Mouse (Mus musculus) liver, embryonic 16.5 days (tissue): ENCODE data around the gene Ccdc86. TPM values are rescaled to one million over a fixed set of nuclear protein-coding genes. Genes with fewer than 3 reads are reported as not detected.

Experiments used
- ATAC-seq: fragments of 200-750 bp; cut with Nextera tagmentation; 2 replicates; pipeline ENCODE4 v1.8.0; 2017; ENCODE audit warnings: low read depth, mild to moderate bottlenecking, moderate number of reproducible peaks, moderate library complexity
- H3K27ac ChIP-seq: fragments of 300-500 bp; sonication (generic); 2 replicates; pipeline ENCODE4 v1.5.1; 2014; ENCODE audit warnings: mild to moderate bottlenecking, low read length
- H3K27me3 ChIP-seq: fragments of 300-500 bp; sonication (generic); 2 replicates; pipeline ENCODE4 v1.6.1; 2014; ENCODE audit warnings: low read depth, low read length, mixed read lengths; ENCODE audit not compliant: control insufficient read depth, insufficient read depth
- H3K36me3 ChIP-seq: fragments of 300-500 bp; sonication (generic); 2 replicates; pipeline ENCODE4 v1.6.1; 2014; ENCODE audit warnings: mild to moderate bottlenecking; ENCODE audit not compliant: control insufficient read depth, insufficient read depth
- H3K4me1 ChIP-seq: fragments of 300-500 bp; sonication (generic); 2 replicates; pipeline ENCODE4 v1.6.1; 2014; ENCODE audit warnings: low read depth, low read length, mixed read lengths; ENCODE audit not compliant: control insufficient read depth
- H3K4me2 ChIP-seq: fragments of 300-500 bp; sonication (generic); 2 replicates; pipeline ENCODE4 v1.6.1; 2014; ENCODE audit warnings: low read depth, low read length, mixed read lengths
- H3K4me3 ChIP-seq: fragments of 300-500 bp; sonication (generic); 2 replicates; pipeline ENCODE4 v1.5.1; 2014; ENCODE audit warnings: low read depth, mild to moderate bottlenecking, low read length
- H3K9ac ChIP-seq: fragments of 300-500 bp; sonication (generic); 2 replicates; pipeline ENCODE4 v1.6.1; 2014; ENCODE audit warnings: low read depth, low read length
- H3K9me3 ChIP-seq: fragments of 300-500 bp; sonication (generic); replicated peaks from 2 replicates; pipeline ENCODE4 v1.6.1; 2016; ENCODE audit warnings: low read length; ENCODE audit not compliant: control insufficient read depth
- WGBS: fragments of 180-500 bp; shearing (Covaris S2); extraction: QIAGEN DNeasy Blood & Tissue Kit; methylation state at CpG from one replicate; pipeline ENCODE4 v1.1.7; 2014; ENCODE audit not compliant: insufficient replicate concordance; 5-methylcytosine and 5-hydroxymethylcytosine counted together
- polyA plus RNA-seq: library from polyadenylated mRNA; unstranded; fragments of >200 nt; fragmentation: Nextera tagmentation; extraction: Ambion mirVana; gene quantifications from 2 replicates; pipeline ENCODE4 v1.2.1, GENCODE M21; 2015

The Ccdc86 gene
- polyA plus RNA-seq, 1 experiment from 2014 or later = 9.1 TPM

GRCm38 (mm10) chr19:10940801-10941457 is 8.1 kb downstream of the Ccdc86 start:
- 15% methylated on average over 40 of the region's 40 CpGs for WGBS
- Histone ChIP-seq H3K4me1 (peaks cover 21% of the 10 kb centered on the region), H3K36me3 (peaks cover 7% of the 10 kb centered on the region), H3K4me2 (peak overlapping the region; percentile 77), H3K4me3 (peak overlapping the region; percentile 51), H3K27ac (no peak overlapping the region), H3K27me3 (no peaks in the 10 kb centered on the region), H3K9me3 (no peaks in the 10 kb centered on the region; the same call in 1 of the 2 replicates), H3K9ac (peak overlapping the region; percentile 51)
- peak; percentile 30; the same call in 1 of the 2 replicates for ATAC-seq

- H3K9me3 ChIP-seq = no peaks in the 10 kb centered on the region; the same call in 1 of the 2 replicates
- 17% methylated on average over 37 of the region's 37 CpGs for WGBS
- H3K4me2 ChIP-seq = peak overlapping the region; percentile 77
- peaks cover 21% of the 10 kb centered on the region for H3K4me1 ChIP-seq
- peak overlapping the region; percentile 51 for H3K4me3 ChIP-seq
- peak overlapping the region; percentile 51 for H3K9ac ChIP-seq
- peaks cover 7% of the 10 kb centered on the region for H3K36me3 ChIP-seq
- no peak overlapping the region for H3K27ac ChIP-seq
- H3K27me3 ChIP-seq = no peaks in the 10 kb centered on the region
- peak; percentile 72 for ATAC-seq
These were observed 8.8 kb downstream of the Ccdc86 start for GRCm38 (mm10) chr19:10940097-10940800.

- no peak overlapping the region for H3K4me3 ChIP-seq
- H3K9me3 ChIP-seq = no peaks in the 10 kb centered on the region; the same call in 1 of the 2 replicates
- no peak overlapping the region for H3K27ac ChIP-seq
- peaks cover 21% of the 10 kb centered on the region for H3K4me1 ChIP-seq
- 23% methylated on average over 3 of the region's 3 CpGs for WGBS
- no peaks in the 10 kb centered on the region for H3K27me3 ChIP-seq
- peaks cover 3% of the 10 kb centered on the region; the same call in 1 of the 2 replicates for H3K36me3 ChIP-seq
- ATAC-seq = no peak
- no peak overlapping the region for H3K9ac ChIP-seq
- no peak overlapping the region for H3K4me2 ChIP-seq
These were observed 10.3 kb downstream of the Ccdc86 start for GRCm38 (mm10) chr19:10938771-10939170.

- no peaks in the 10 kb centered on the region for H3K27me3 ChIP-seq
- H3K4me2 ChIP-seq = no peak within 1 kb of the TSS
- H3K4me3 ChIP-seq = no peak within 1 kb of the TSS
- ATAC-seq = peak; percentile 50
- 23% methylated on average over 5 of the region's 5 CpGs for WGBS
- H3K9me3 ChIP-seq = no peaks in the 10 kb centered on the region; the same call in 1 of the 2 replicates
- H3K36me3 ChIP-seq = no peaks in the 10 kb centered on the region; the same call in 1 of the 2 replicates
- no peak within 1 kb of the TSS for H3K27ac ChIP-seq
- H3K9ac ChIP-seq = no peak within 1 kb of the TSS
- peaks cover 21% of the 10 kb centered on the region for H3K4me1 ChIP-seq
These were observed 11.9 kb downstream of the Ccdc86 start, which contains the start of gene Ptgdr2 for GRCm38 (mm10) chr19:10937110-10937563. Gene Ptgdr2, plus strand, starts transcription at chr19:10937160.

GRCm38 (mm10) chr19:10936077-10936476 is 13.0 kb downstream of the Ccdc86 start:
- H3K4me2 ChIP-seq = no peak overlapping the region
- no peak for ATAC-seq

GRCm38 (mm10) chr19:10935029-10935428 is 14.0 kb downstream of the Ccdc86 start:
- no peaks in the 10 kb centered on the region for H3K36me3 ChIP-seq
- no peaks in the 10 kb centered on the region for H3K27me3 ChIP-seq
- WGBS = 36% methylated on average over 5 of the region's 5 CpGs
- ATAC-seq = no peak
- H3K9me3 ChIP-seq = no peaks in the 10 kb centered on the region; the same call in 1 of the 2 replicates
- H3K4me2 ChIP-seq = no peak overlapping the region
- no peak overlapping the region for H3K4me3 ChIP-seq
- H3K4me1 ChIP-seq = peaks cover 13% of the 10 kb centered on the region
- H3K9ac ChIP-seq = no peak overlapping the region
- no peak overlapping the region for H3K27ac ChIP-seq

More at GRCm38 (mm10) chr19:10936077-10936476, 13.0 kb downstream of the Ccdc86 start:
- no peaks in the 10 kb centered on the region for H3K36me3 ChIP-seq
- no peak overlapping the region for H3K9ac ChIP-seq
- no peak overlapping the region for H3K27ac ChIP-seq
- no peaks in the 10 kb centered on the region for H3K27me3 ChIP-seq
- H3K9me3 ChIP-seq = no peaks in the 10 kb centered on the region; the same call in 1 of the 2 replicates
- peaks cover 21% of the 10 kb centered on the region for H3K4me1 ChIP-seq
- WGBS = 67% methylated on average over 5 of the region's 5 CpGs
- H3K4me3 ChIP-seq = no peak overlapping the region

GRCm38 (mm10) chr19:10930641-10931040 is 18.4 kb downstream of the Ccdc86 start:
- Histone ChIP-seq H3K4me1 (no peaks in the 10 kb centered on the region), H3K9me3 (no peaks in the 10 kb centered on the region), H3K4me3 (no peak overlapping the region), H3K36me3 (no peaks in the 10 kb centered on the region), H3K27ac (no peak overlapping the region), H3K9ac (no peak overlapping the region), H3K27me3 (no peaks in the 10 kb centered on the region; the same call in 1 of the 2 replicates), H3K4me2 (no peak overlapping the region)
- 33% methylated on average over 2 of the region's 2 CpGs for WGBS
- no peak for ATAC-seq

- Histone ChIP-seq H3K4me3 (no peak overlapping the region), H3K9ac (no peak overlapping the region), H3K4me1 (no peaks in the 10 kb centered on the region), H3K9me3 (no peaks in the 10 kb centered on the region), H3K4me2 (no peak overlapping the region), H3K36me3 (no peaks in the 10 kb centered on the region), H3K27me3 (no peaks in the 10 kb centered on the region; the same call in 1 of the 2 replicates), H3K27ac (no peak overlapping the region)
- WGBS = 35% methylated on average over 4 of the region's 4 CpGs
- no peak for ATAC-seq
These were observed 22.4 kb downstream of the Ccdc86 start for GRCm38 (mm10) chr19:10926666-10927065.
